Mouse (Mus musculus) heart, adult 9 months (tissue): ENCODE measurements around the gene Sel1l2.
"Not testable (repeated sequence)": the region's sequence is repeated elsewhere in the genome, so short reads cannot be mapped to it uniquely, and the experiment has no call there.

Source experiments
- DNase-seq, 2 experiments: peaks; one replicate each; pipeline ENCODE4 v3.0.0; 2022; ENCODE audit warnings: low spot score in 2 of 2

Sel1l2 gene

DNA sequence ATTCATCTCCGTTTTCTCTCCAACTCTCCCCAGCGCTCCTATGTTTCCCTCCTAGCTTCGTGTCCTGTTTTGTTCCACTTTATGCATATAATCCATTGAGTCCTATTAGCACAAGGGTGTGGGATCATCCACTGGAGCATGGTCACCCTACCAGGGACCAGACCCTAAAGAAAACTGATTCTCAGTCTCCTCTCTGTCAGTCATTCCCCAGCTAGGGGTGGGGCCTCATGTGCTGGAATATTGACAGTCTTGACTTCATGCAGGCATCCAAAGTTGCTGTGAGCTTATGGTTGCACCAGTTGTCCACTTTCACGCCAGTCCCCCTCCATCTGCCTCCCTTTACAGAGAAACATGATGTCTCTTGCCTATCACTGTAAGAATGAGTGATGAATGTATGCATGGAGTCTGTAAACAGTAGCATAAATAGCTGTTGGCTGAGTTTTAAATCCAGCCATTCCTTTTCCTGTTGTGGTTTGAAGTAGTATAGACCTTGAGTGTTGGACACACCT, 174.9 kb downstream of the Sel1l2 start:
- no peak for DNase-seq

DNA sequence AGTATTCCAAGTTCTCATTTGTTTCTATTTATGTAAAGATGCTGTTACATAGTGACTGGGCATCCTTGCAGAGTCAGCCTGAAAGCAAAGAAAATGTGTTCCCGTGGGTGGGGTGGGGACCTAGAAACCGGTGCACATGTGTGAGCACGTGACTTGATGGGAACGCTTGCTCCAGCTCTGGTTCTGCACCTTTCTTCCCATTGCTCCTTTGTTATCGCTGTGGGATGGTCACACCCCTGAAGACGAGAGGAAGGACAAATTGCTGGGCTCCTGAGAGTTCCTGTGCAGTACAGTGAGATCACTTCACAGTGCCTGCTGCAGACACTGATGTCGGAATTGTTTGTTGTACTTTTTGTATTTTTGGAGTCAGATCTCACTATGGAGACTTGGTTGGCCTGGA, 185.8 kb downstream of the Sel1l2 start:
- no peak for DNase-seq

DNA sequence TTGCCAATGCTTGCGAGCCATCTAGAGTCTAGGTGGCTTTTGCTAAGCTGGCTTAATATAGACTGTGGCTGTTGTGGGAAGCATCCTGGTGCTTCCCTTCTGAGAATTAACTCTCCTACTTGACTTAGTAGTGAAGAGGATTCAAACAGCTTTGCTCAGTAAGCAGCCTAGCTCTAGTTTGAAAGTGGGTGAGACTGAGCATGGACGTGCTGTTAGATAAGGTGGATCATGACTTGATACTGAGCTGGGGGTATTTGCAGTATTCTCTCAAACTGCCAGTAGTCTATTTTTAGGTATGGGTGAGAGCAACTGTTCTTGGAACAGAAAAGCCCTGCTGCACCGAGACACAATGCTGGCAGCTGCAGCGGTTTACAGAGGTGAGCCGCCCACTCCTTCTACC, 186.9 kb downstream of the Sel1l2 start:
- DNase-seq = peak; percentile 3 to 8

DNA sequence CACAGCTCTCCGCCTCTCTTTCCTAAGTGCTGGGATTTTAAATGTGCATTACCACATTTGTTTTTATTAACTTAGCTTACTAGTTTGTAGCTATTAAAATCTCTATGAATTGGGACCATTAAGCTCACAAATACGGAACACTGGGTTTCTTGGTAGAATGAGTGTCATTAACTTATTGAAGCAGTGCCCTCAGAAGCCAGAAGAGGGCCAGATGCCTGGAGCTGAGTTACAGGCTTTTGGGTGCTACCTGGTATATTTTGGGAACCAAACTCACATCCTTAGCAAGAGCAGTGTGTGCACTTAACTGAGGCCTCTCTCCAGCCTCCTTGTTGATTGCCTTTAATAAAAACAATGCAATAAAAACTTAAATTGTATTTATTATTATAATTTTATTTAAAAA, 188.8 kb downstream of the Sel1l2 start:
- DNase-seq = no peak

DNA sequence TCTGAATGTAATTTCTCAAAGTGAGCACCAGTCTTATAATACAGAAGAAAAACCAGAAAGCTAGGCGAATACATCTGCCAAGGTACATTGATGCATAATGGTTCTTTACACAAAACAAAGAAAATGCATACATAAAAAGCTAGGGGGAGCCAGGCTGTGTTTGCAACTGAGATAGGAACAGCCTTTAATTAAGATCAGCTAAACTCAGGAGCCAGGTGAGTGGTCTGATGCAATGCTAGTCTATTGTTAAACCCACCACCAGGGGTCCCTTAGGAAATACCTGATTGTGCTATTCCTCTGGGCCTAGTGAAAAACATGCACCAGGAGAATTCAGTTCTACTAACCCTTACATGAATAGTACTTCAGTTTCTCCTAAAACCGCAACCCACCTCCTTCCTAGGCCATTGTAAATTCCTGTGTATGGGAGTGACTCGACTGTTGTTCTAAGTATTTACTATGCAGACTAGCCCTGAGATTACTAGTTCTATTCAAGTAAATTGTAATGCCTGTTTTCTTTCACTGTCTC, 203.8 kb downstream of the Sel1l2 start:
- not testable (repeated sequence) for DNase-seq
